Mouse (Mus musculus) CH12.LX (cell line): Measurements from ENCODE around the gene Kit. TPM values are rescaled to one million over a fixed set of nuclear protein-coding genes. Genes with fewer than 3 reads are reported as not detected.

Experiments
- DNase-seq: peaks from one replicate; pipeline ENCODE4 v3.0.0-alpha.2; 2013; ENCODE audit errors: extremely low read depth
- H3K27ac ChIP-seq: 2 replicates; pipeline ENCODE4 v1.5.1; 2012; ENCODE audit warnings: low read depth, mild to moderate bottlenecking, control low read depth, moderate library complexity; ENCODE audit not compliant: insufficient read depth
- H3K27me3 ChIP-seq: replicated peaks from 2 replicates; pipeline ENCODE3; 2012; ENCODE audit warnings: inconsistent platforms
- H3K36me3 ChIP-seq, 2 experiments: replicated peaks in 1 of 2; 2 replicates each; pipeline versions ENCODE3 to v1.6.1; 2012; ENCODE audit warnings: inconsistent platforms in 1 of 2, low read length in 1 of 2, mild to moderate bottlenecking in 1 of 2, mixed read lengths in 1 of 2, moderate library complexity in 1 of 2; ENCODE audit not compliant: control insufficient read depth in 1 of 2, insufficient read depth in 1 of 2
- H3K4me1 ChIP-seq, 2 experiments: 2 replicates each; pipeline ENCODE4 v1.6.1; 2012; ENCODE audit warnings: inconsistent platforms in 1 of 2, moderate library complexity in 1 of 2; ENCODE audit not compliant: insufficient read depth in 2 of 2, control insufficient read depth in 1 of 2
- H3K4me2 ChIP-seq: 2 replicates; pipeline ENCODE4 v1.6.1; 2012; ENCODE audit warnings: low read depth, mild to moderate bottlenecking, control low read depth; ENCODE audit not compliant: poor library complexity, insufficient read depth, severe bottlenecking
- H3K4me3 ChIP-seq, 3 experiments: fragments of 150-350 bp in 1 of 3; sonication (generic) in 1 of 3; replicated peaks in 1 of 3; 2 replicates each; pipeline versions ENCODE3 to v1.5.1; 2011 to 2012; ENCODE audit warnings: low read depth in 2 of 3, low read length in 2 of 3, mild to moderate bottlenecking in 2 of 3, moderate library complexity in 2 of 3, control low read depth in 1 of 3, improper control_type of control experiment in 1 of 3, inconsistent platforms in 1 of 3, mixed read lengths in 1 of 3; ENCODE audit not compliant: poor library complexity in 1 of 3
- H3K79me2 ChIP-seq: replicated peaks from 2 replicates; pipeline ENCODE4 v1.6.1; 2012; ENCODE audit warnings: mild to moderate bottlenecking, moderate library complexity; ENCODE audit not compliant: control insufficient read depth, poor library complexity, insufficient read depth, severe bottlenecking; ENCODE audit errors: extremely low read depth
- H3K9ac ChIP-seq: 2 replicates; pipeline ENCODE4 v1.6.1; 2012; ENCODE audit warnings: low read depth, mild to moderate bottlenecking, control low read depth, moderate library complexity; ENCODE audit not compliant: insufficient read depth
- H3K9me3 ChIP-seq: replicated peaks from 2 replicates; pipeline ENCODE3; 2012; ENCODE audit warnings: low read length, inconsistent platforms, mixed read lengths
- BHLHE40 ChIP-seq: IDR thresholded peaks from 2 replicates; pipeline ENCODE4 v1.6.1; 2011; ENCODE audit warnings: mild to moderate bottlenecking, low read depth, low read length, improper control_type of control experiment
- CHD2 ChIP-seq: IDR thresholded peaks from 2 replicates; pipeline ENCODE4 v1.6.1; 2011; ENCODE audit warnings: low read length, improper control_type of control experiment
- CTCF ChIP-seq, 2 experiments: IDR thresholded peaks in 1 of 2; conservative IDR thresholded peaks in 1 of 2; 2 replicates each; pipeline ENCODE4 v1.5.1; 2011 to 2012; ENCODE audit warnings: low read depth in 2 of 2, low read length in 2 of 2, improper control_type of control experiment in 1 of 2, inconsistent platforms in 1 of 2, mild to moderate bottlenecking in 1 of 2, moderate library complexity in 1 of 2
- ELF1 ChIP-seq: IDR thresholded peaks from 2 replicates; pipeline ENCODE4 v1.6.1; 2014; ENCODE audit warnings: low read depth, mild to moderate bottlenecking, inconsistent platforms, low read length, improper control_type of control experiment
- EP300 ChIP-seq: IDR thresholded peaks from 2 replicates; pipeline ENCODE4 v1.6.1; 2011; ENCODE audit warnings: low read length, improper control_type of control experiment
- ETS1 ChIP-seq: conservative IDR thresholded peaks from 2 replicates; pipeline ENCODE4 v1.6.1; 2012; ENCODE audit warnings: low read depth, mild to moderate bottlenecking, inconsistent platforms, low read length, improper control_type of control experiment, moderate library complexity
- GABPA ChIP-seq: IDR thresholded peaks from 2 replicates; pipeline ENCODE4 v1.6.1; 2012; ENCODE audit warnings: low read depth, low read length, improper control_type of control experiment, inconsistent platforms; ENCODE audit not compliant: insufficient replicate concordance
- IRF4 ChIP-seq: IDR thresholded peaks from 2 replicates; pipeline ENCODE4 v1.6.1; 2014; ENCODE audit warnings: low read depth, mild to moderate bottlenecking, inconsistent platforms, low read length, improper control_type of control experiment
- JUN ChIP-seq: IDR thresholded peaks from 2 replicates; pipeline ENCODE4 v1.6.1; 2011; ENCODE audit warnings: low read depth, mild to moderate bottlenecking, low read length, improper control_type of control experiment, moderate library complexity; ENCODE audit not compliant: insufficient read depth
- KAT2A ChIP-seq: IDR thresholded peaks from 2 replicates; pipeline ENCODE4 v1.6.1; 2012; ENCODE audit warnings: low read length, improper control_type of control experiment, inconsistent platforms; ENCODE audit not compliant: insufficient replicate concordance
- MAFK ChIP-seq: IDR thresholded peaks from 2 replicates; pipeline ENCODE4 v1.6.1; 2011; ENCODE audit warnings: low read length, improper control_type of control experiment; ENCODE audit not compliant: insufficient replicate concordance
- NELFE ChIP-seq: IDR thresholded peaks from 2 replicates; pipeline ENCODE4 v1.6.1; 2011; ENCODE audit warnings: low read depth, low read length, improper control_type of control experiment
- PAX5 ChIP-seq: IDR thresholded peaks from 2 replicates; pipeline ENCODE4 v1.6.1; 2012; ENCODE audit warnings: low read length, inconsistent platforms, mixed read lengths
- POLR2A ChIP-seq: IDR thresholded peaks from 2 replicates; pipeline ENCODE4 v1.6.1; 2011; ENCODE audit warnings: low read depth, mild to moderate bottlenecking, improper control_type of control experiment, low read length
- POLR2AphosphoS2 ChIP-seq: IDR thresholded peaks from 2 replicates; pipeline ENCODE4 v1.6.1; 2011; ENCODE audit warnings: low read depth, low read length, improper control_type of control experiment
- RAD21 ChIP-seq: IDR thresholded peaks from 2 replicates; pipeline ENCODE4 v1.6.1; 2011; ENCODE audit warnings: low read depth, mild to moderate bottlenecking, low read length, improper control_type of control experiment, moderate library complexity
- RCOR1 ChIP-seq: conservative IDR thresholded peaks from 2 replicates; pipeline ENCODE4 v1.6.1; 2012; ENCODE audit warnings: low read depth, mild to moderate bottlenecking, inconsistent platforms, low read length, improper control_type of control experiment
- SIN3A ChIP-seq: IDR thresholded peaks from 2 replicates; pipeline ENCODE4 v1.6.1; 2012; ENCODE audit warnings: low read length, improper control_type of control experiment, inconsistent platforms
- TBP ChIP-seq: conservative IDR thresholded peaks from 2 replicates; pipeline ENCODE4 v1.6.1; 2011; ENCODE audit warnings: low read depth, low read length, improper control_type of control experiment
- TCF12 ChIP-seq: IDR thresholded peaks from 2 replicates; pipeline ENCODE4 v1.6.1; 2014; ENCODE audit warnings: low read depth, mild to moderate bottlenecking, inconsistent platforms, low read length, improper control_type of control experiment
- UBTF ChIP-seq: IDR thresholded peaks from 2 replicates; pipeline ENCODE4 v1.6.1; 2012; ENCODE audit warnings: low read depth, mild to moderate bottlenecking, inconsistent platforms, low read length, improper control_type of control experiment, moderate library complexity
- ZC3H11A ChIP-seq: IDR thresholded peaks from 2 replicates; pipeline ENCODE4 v1.6.1; 2012; ENCODE audit warnings: low read depth, mild to moderate bottlenecking, inconsistent platforms, low read length, improper control_type of control experiment
- ZKSCAN1 ChIP-seq: IDR thresholded peaks from 2 replicates; pipeline ENCODE4 v1.6.1; 2012; ENCODE audit warnings: low read depth, inconsistent platforms, low read length, improper control_type of control experiment, borderline replicate concordance
- ZNF384 ChIP-seq: IDR thresholded peaks from 2 replicates; pipeline ENCODE4 v1.6.1; 2012; ENCODE audit warnings: low read depth, low read length, improper control_type of control experiment, inconsistent platforms
- dilution Hi-C: fragments of 300-500 bp; cut with MboI; formaldehyde crosslinking; loops from 2 replicates; pipeline ENCODE4 v1.14.3; 2020; ENCODE audit warnings: low sequenced_read_pairs; ENCODE audit not compliant: extremely low pct_unique_long_range_greater_than_20kb, extremely low pct_ligation_motif_present
- in situ Hi-C: fragments of 300-500 bp; cut with MboI; formaldehyde crosslinking; loops from 3 replicates; pipeline ENCODE4 v1.14.3; 2019; ENCODE audit warnings: low sequenced_read_pairs, low pct_ligation_motif_present, low pct_unique_long_range_greater_than_20kb, mixed read lengths
- polyA plus RNA-seq: library from polyadenylated mRNA; unstranded; fragments of >175 nt; gene quantifications from 2 replicates; pipeline ENCODE4 v1.2.1, GENCODE M21; 2012; ENCODE audit warnings: low read depth; ENCODE audit not compliant: insufficient read length
- total RNA-seq, 2 experiments: library from RNA; depleted of rRNA; stranded (reverse); fragments of 300-350 nt in 1 of 2; fragments of >200 nt in 1 of 2; gene quantifications; 2 replicates each; pipeline ENCODE4 v1.2.3; 2012 to 2014

The Kit gene
- total and polyA plus RNA-seq, 3 experiments: 0.13 to 0.64 TPM; not detected in 1

DNA sequence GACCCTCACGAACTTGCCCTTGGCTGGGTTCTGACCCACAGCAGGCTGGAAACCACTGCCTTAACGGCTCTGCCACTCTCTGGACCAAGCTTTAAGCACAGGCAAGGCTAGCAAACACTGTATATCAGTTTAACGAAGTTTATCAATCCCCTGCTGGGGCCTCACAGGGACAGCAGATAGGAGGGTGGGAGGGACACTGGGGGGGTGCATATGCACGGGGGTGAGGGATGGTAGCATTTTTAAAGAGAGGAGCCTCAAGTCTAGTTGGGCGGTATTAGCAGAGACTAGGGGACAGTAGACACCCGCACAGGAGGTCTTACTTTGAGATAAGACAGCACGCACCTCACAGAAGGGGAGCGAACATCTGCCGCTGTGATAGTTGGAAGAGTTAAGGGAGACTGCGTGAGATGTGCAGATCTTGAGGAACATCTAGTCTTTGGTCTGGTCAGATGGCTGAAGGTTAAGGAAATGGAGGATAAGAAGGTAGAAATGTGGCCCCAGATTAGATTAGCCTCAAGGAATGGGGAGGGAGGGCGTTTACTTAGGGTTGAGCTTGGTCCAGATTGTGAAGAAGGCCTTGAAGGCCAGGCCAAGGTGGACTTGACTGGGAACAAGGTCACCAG, 5.0 kb downstream of the Kit start:
- Histone ChIP-seq H3K79me2 (no peaks in the 10 kb centered on the region), H3K4me1 (peaks cover 0 to 7% of the 10 kb centered on the region in 2 experiments; a peak in 1 of 4 replicates), H3K27me3 (no peaks in the 10 kb centered on the region), H3K27ac (no peak overlapping the region), H3K4me2 (no peak overlapping the region), H3K36me3 (no peaks in the 10 kb centered on the region), H3K9me3 (peaks cover 36% of the 10 kb centered on the region), H3K9ac (no peak overlapping the region), H3K4me3 (no peak overlapping the region)
- TF ChIP-seq CTCF (conservative IDR thresholded peaks at IDR 0.05 in 1 of 2, IDR thresholded peaks at IDR 0.05 in 1 of 2; ENCODE audit: low read depth in 2 of 2, low read length in 2 of 2) (no peak), BHLHE40 (no peak), EP300 (no peak), GABPA (no peak), SIN3A (no peak), POLR2A (no peak), TCF12 (no peak), KAT2A (no peak)
- dilution Hi-C loops: no loop called here
- in situ Hi-C loops: no loop called here
- no peak for DNase-seq

- no peaks in the 10 kb centered on the region for H3K79me2 ChIP-seq
- no peaks in the 10 kb centered on the region for H3K27me3 ChIP-seq
- H3K4me3 ChIP-seq: no peak overlapping the region
- H3K9ac ChIP-seq: no peak overlapping the region
- TF ChIP-seq ZKSCAN1: no peak
- no peak for TF ChIP-seq IRF4
- TF ChIP-seq PAX5: no peak
- TF ChIP-seq UBTF: no peak
- no peak for TF ChIP-seq TBP
- TF ChIP-seq EP300: no peak
- TF ChIP-seq GABPA: no peak
- TF ChIP-seq TCF12: no peak
- TF ChIP-seq ETS1: no peak
- no peak for TF ChIP-seq ZNF384
- TF ChIP-seq BHLHE40: no peak
- no peak for TF ChIP-seq ZC3H11A
- TF ChIP-seq CHD2: no peak
- no peak for TF ChIP-seq JUN
- TF ChIP-seq RCOR1: no peak
- TF ChIP-seq NELFE: no peak
- TF ChIP-seq RAD21: no peak
- TF ChIP-seq POLR2AphosphoS2: no peak
- no peak for TF ChIP-seq MAFK
- TF ChIP-seq ELF1: no peak
- H3K27ac ChIP-seq: no peak overlapping the region
- in situ Hi-C loops: no loop called here
- no peak overlapping the region for H3K4me2 ChIP-seq
- H3K4me1 ChIP-seq: peaks cover 0 to 2% of the 10 kb centered on the region in 2 experiments; a peak in 1 of 4 replicates
- DNase-seq: no peak
- no peaks in the 10 kb centered on the region for H3K36me3 ChIP-seq
- dilution Hi-C loops: no loop called here
- peaks cover 24% of the 10 kb centered on the region for H3K9me3 ChIP-seq
Measured at GRCm38 (mm10) chr5:75581926-75582325, 7.2 kb downstream of the Kit start.
